Mouse (Mus musculus): ENCODE results near the gene Tacc2. TPM values are rescaled to one million over a fixed set of nuclear protein-coding genes. Genes with fewer than 3 reads are reported as not detected.

The Tacc2 gene
- polyA plus RNA-seq, 1 experiment, result 57.5 TPM

GRCm38 (mm10) chr7:130766411-130767170, 189.4 kb downstream of the Tacc2 start:
- 79% methylated on average over 30 of the region's 30 CpGs for WGBS

GRCm38 (mm10) chr7:130768151-130768550, 190.9 kb downstream of the Tacc2 start:
- Histone ChIP-seq H3K4me3 (ENCODE audit: low read depth, low read length) (no peak overlapping the region), H3K4me1 (ENCODE audit: control insufficient read depth, insufficient read depth, insufficient read length, low read length) (no peaks in the 10 kb centered on the region), H3K27me3 (ENCODE audit: control insufficient read depth, insufficient read depth, low read length) (no peaks in the 10 kb centered on the region), H3K27ac (ENCODE audit: insufficient read depth, low read depth, low read length) (no peak overlapping the region), H3K36me3 (ENCODE audit: control insufficient read depth, insufficient read depth, low read length) (peaks cover 12% of the 10 kb centered on the region; the same call in 1 of the 2 replicates)
- WGBS, result 84% methylated on average over 4 of the region's 4 CpGs
- TF ChIP-seq POLR2A (IDR thresholded peaks at IDR 0.05; ENCODE audit: low read depth, low read length), result no peak
- no peak for TF ChIP-seq CTCF (IDR thresholded peaks at IDR 0.05; ENCODE audit: extremely low read depth, insufficient read length, insufficient replicate concordance, low read depth, low read length)

More at GRCm38 (mm10) chr7:130766411-130767170, 189.4 kb downstream of the Tacc2 start:
- H3K27me3 ChIP-seq (ENCODE audit: control insufficient read depth, insufficient read depth, low read length), result no peaks in the 10 kb centered on the region
- no peaks in the 10 kb centered on the region for H3K4me1 ChIP-seq (ENCODE audit: control insufficient read depth, insufficient read depth, insufficient read length, low read length)
- H3K4me3 ChIP-seq (ENCODE audit: low read depth, low read length), result no peak overlapping the region
- TF ChIP-seq POLR2A (IDR thresholded peaks at IDR 0.05; ENCODE audit: low read depth, low read length) (no peak), CTCF (IDR thresholded peaks at IDR 0.05; ENCODE audit: extremely low read depth, insufficient read length, insufficient replicate concordance, low read depth, low read length) (no peak)
- H3K36me3 ChIP-seq (ENCODE audit: control insufficient read depth, insufficient read depth, low read length), result peaks cover 12% of the 10 kb centered on the region; the same call in 1 of the 2 replicates
- H3K27ac ChIP-seq (ENCODE audit: insufficient read depth, low read depth, low read length), result no peak overlapping the region

- H3K4me3 ChIP-seq (ENCODE audit: low read depth, low read length), result no peak overlapping the region
- WGBS, result 21% methylated on average over 3 of the region's 3 CpGs
- no peaks in the 10 kb centered on the region for H3K27me3 ChIP-seq (ENCODE audit: control insufficient read depth, insufficient read depth, low read length)
- TF ChIP-seq CTCF (IDR thresholded peaks at IDR 0.05; ENCODE audit: extremely low read depth, insufficient read length, insufficient replicate concordance, low read depth, low read length) (peak; percentile 90; the same call in 1 of the 2 replicates), POLR2A (IDR thresholded peaks at IDR 0.05; ENCODE audit: low read depth, low read length) (no peak)
- H3K4me1 ChIP-seq (ENCODE audit: control insufficient read depth, insufficient read depth, insufficient read length, low read length), result no peaks in the 10 kb centered on the region; the same call in 1 of the 2 replicates
- no peak overlapping the region for H3K27ac ChIP-seq (ENCODE audit: insufficient read depth, low read depth, low read length)
- no peaks in the 10 kb centered on the region for H3K36me3 ChIP-seq (ENCODE audit: control insufficient read depth, insufficient read depth, low read length)
Measured at GRCm38 (mm10) chr7:130770707-130771106, 193.5 kb downstream of the Tacc2 start.

- Histone ChIP-seq H3K4me1 (ENCODE audit: control insufficient read depth, insufficient read depth, insufficient read length, low read length) (no peaks in the 10 kb centered on the region; the same call in 1 of the 2 replicates), H3K4me3 (ENCODE audit: low read depth, low read length) (no peak overlapping the region), H3K36me3 (ENCODE audit: control insufficient read depth, insufficient read depth, low read length) (no peaks in the 10 kb centered on the region), H3K27ac (ENCODE audit: insufficient read depth, low read depth, low read length) (no peak overlapping the region), H3K27me3 (ENCODE audit: control insufficient read depth, insufficient read depth, low read length) (no peaks in the 10 kb centered on the region)
- WGBS, result 60% methylated on average over 11 of the region's 11 CpGs
- peak; percentile 71; the same call in 1 of the 2 replicates for TF ChIP-seq CTCF (IDR thresholded peaks at IDR 0.05; ENCODE audit: extremely low read depth, insufficient read length, insufficient replicate concordance, low read depth, low read length)
- no peak for TF ChIP-seq POLR2A (IDR thresholded peaks at IDR 0.05; ENCODE audit: low read depth, low read length)
Measured at GRCm38 (mm10) chr7:130773171-130773830, 196.1 kb downstream of the Tacc2 start.

- Histone ChIP-seq H3K27ac (ENCODE audit: insufficient read depth, low read depth, low read length) (no peak within 1 kb of the TSS), H3K27me3 (ENCODE audit: control insufficient read depth, insufficient read depth, low read length) (no peaks in the 10 kb centered on the region), H3K36me3 (ENCODE audit: control insufficient read depth, insufficient read depth, low read length) (no peaks in the 10 kb centered on the region), H3K4me1 (ENCODE audit: control insufficient read depth, insufficient read depth, insufficient read length, low read length) (no peaks in the 10 kb centered on the region; the same call in 1 of the 2 replicates), H3K4me3 (ENCODE audit: low read depth, low read length) (peak within 1 kb of the TSS; percentile 5; the same call in 1 of the 2 replicates)
- TF ChIP-seq CTCF (IDR thresholded peaks at IDR 0.05; ENCODE audit: extremely low read depth, insufficient read length, insufficient replicate concordance, low read depth, low read length) (no peak), POLR2A (IDR thresholded peaks at IDR 0.05; ENCODE audit: low read depth, low read length) (no peak)
- 55% methylated on average over 9 of the region's 9 CpGs for WGBS
Measured at GRCm38 (mm10) chr7:130773914-130774630, 196.8 kb downstream of the Tacc2 start, which contains the start of gene Btbd16. Gene Btbd16, plus strand, starts transcription at chr7:130774069.

- no peak overlapping the region for H3K4me3 ChIP-seq (ENCODE audit: low read depth, low read length)
- no peak for TF ChIP-seq CTCF (IDR thresholded peaks at IDR 0.05; ENCODE audit: extremely low read depth, insufficient read length, insufficient replicate concordance, low read depth, low read length)
- TF ChIP-seq POLR2A (IDR thresholded peaks at IDR 0.05; ENCODE audit: low read depth, low read length), result no peak
- WGBS, result 37% methylated on average over 5 of the region's 5 CpGs
- H3K27me3 ChIP-seq (ENCODE audit: control insufficient read depth, insufficient read depth, low read length), result no peaks in the 10 kb centered on the region
- no peak overlapping the region for H3K27ac ChIP-seq (ENCODE audit: insufficient read depth, low read depth, low read length)
- no peaks in the 10 kb centered on the region for H3K36me3 ChIP-seq (ENCODE audit: control insufficient read depth, insufficient read depth, low read length)
- no peaks in the 10 kb centered on the region for H3K4me1 ChIP-seq (ENCODE audit: control insufficient read depth, insufficient read depth, insufficient read length, low read length)
Measured at GRCm38 (mm10) chr7:130780866-130781419, 203.7 kb downstream of the Tacc2 start.

All from small intestine, adult 2 months (tissue).